Mouse (Mus musculus) gastrocnemius, postnatal 25 days (tissue): ENCODE data around the gene Erbb2. TPM values are rescaled to one million over a fixed set of nuclear protein-coding genes. Genes with fewer than 3 reads are reported as not detected.

Source experiments
- DNase-seq: peaks from one replicate; pipeline ENCODE4 v3.0.0; 2022
- total RNA-seq, 2 experiments: library from RNA; stranded (reverse); gene quantifications; 1 replicate in 1 of 2; 2 replicates in 1 of 2; pipeline ENCODE4 v1.2.3; 2021

Erbb2 gene
- total RNA-seq, 2 experiments from 2014 or later: 2.0 to 2.3 TPM

DNA sequence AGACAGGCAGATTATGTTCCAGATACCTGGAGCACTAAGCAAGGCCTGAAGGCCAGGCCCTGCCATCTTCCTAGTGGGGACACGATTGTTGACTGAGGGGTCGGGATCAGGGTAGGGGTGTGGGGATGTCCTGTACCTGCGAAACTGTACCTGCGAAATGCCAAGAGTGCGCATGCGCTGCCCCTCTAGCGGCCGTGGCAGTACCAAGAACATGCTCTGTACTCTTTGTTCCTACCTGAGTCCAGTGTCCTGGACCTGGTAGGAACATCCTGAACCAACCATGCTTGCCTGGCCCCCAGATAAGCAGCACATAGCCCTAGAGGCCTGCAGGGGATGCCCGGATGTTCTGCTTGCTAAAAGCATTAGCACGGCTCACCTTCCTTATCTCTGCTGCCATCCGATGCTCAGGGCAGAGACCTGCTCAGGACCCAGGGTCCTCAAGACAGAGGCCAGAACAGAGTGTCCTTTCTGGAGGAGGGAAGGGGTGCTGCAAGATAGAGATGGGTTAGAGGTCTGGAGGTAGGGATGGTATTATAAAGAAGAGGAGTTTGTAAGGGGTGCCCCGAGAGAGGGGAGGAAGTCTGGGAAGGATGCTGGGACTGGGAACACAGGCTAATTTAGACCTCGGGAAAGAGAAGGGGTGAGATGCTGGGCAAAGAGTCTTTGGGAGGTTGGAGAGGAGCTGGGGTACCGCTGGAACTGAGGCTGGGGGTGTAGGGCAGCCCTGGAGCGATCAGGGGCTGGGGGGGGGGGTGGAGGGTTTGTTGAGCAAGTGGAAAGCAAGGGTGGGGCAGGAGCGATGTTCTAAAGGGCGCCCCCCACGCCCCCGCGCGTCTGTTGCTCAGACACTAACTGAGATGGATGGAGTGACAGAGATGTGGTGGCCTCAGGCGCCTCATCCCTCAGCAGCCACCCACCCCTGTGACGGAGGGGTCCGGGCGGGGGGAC is 26.4 kb upstream of the Erbb2 start, which contains the start of gene Pnmt:
Pnmt (plus strand) TSS at position 813 of the 948 bp plus-strand sequence.
- DNase-seq: peak; percentile 58

- DNase-seq: no peak
Observed at GRCm38 (mm10) chr11:98386596-98386995, 25.7 kb upstream of the Erbb2 start.

DNA sequence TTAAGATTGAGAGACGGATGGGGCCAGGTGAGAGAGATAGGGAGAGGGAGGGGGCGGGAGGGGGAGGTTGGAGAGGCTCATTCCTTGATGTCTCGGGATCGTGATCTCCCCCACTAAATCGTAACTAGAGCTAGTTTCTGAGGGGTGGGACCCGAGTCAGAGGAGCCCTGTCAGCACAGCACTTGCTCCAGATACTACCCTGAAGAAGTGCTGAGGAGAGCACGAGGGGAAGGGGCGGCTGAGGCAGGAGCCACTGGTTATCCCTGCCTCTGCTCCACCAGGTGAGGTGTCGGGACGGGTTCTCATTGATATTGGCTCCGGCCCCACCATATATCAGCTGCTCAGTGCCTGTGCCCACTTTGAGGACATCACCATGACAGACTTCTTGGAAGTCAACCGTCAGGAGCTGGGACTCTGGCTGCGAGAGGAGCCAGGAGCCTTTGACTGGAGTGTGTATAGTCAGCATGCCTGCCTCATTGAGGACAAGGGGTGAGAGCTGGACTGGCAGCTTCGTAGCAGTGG is 25.2 kb upstream of the Erbb2 start:
- no peak for DNase-seq

- no peak for DNase-seq
Observed at GRCm38 (mm10) chr11:98388282-98388681, 24.0 kb upstream of the Erbb2 start.

GRCm38 (mm10) chr11:98389221-98389780 is 23.0 kb upstream of the Erbb2 start:
- peak; percentile 50 for DNase-seq

- DNase-seq: no peak
Observed at GRCm38 (mm10) chr11:98390141-98390540, 22.1 kb upstream of the Erbb2 start.

DNA sequence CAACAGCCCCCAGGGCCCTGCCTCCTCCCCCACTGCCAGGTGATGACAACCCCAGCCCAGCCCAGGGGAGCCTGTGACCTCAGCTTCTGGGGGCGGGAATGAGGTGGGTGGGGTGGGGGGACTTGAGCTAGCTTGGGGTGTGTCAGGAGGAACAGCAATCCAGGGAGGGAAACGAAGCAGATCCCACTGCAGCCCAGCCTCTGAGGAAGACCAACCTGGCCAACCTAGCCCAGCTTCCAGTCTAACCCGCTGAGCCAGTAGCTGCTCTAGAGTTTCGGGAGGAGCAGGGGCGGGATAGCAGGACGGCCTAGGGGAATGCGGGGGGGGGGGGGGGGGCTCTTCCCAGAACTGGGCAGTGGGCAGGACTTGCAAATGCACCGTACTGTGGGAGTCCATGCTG is 20.2 kb upstream of the Erbb2 start:
- no peak for DNase-seq

- no peak for DNase-seq
Observed at GRCm38 (mm10) chr11:98392645-98393044, 19.6 kb upstream of the Erbb2 start.

- no peak for DNase-seq
Observed at GRCm38 (mm10) chr11:98393317-98393716, 19.0 kb upstream of the Erbb2 start.

DNA sequence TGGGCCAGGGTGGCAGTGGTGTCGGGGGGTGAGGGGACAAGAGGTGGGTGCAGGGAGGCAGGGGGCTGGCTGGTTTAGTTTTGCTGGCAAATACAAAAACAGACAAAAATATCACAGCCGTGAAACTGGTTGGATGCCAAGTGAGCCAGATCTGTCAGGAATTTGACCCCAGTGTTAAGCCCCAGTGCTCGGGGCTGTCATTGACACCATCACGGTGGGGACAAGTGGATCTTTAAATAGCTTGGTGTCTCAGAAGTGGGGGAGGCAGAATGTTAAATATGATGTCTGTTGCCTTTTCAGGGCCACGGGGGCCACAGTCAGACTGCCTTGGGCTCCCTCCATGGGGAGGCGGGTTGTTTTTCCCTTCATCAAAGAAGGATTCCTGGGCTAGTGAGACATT is 18.0 kb upstream of the Erbb2 start:
- DNase-seq: no peak

- DNase-seq: no peak
Observed at GRCm38 (mm10) chr11:98395041-98395440, 17.2 kb upstream of the Erbb2 start.

GRCm38 (mm10) chr11:98397946-98398345 is 14.3 kb upstream of the Erbb2 start:
- DNase-seq: no peak

- DNase-seq: peak; percentile 88
Observed at GRCm38 (mm10) chr11:98400161-98400726, 12.0 kb upstream of the Erbb2 start, which contains the start of gene Pgap3. TSS of gene Pgap3 (minus strand) at chr11:98400490.

- DNase-seq: no peak
Observed at GRCm38 (mm10) chr11:98400816-98401215, 11.5 kb upstream of the Erbb2 start.

DNA sequence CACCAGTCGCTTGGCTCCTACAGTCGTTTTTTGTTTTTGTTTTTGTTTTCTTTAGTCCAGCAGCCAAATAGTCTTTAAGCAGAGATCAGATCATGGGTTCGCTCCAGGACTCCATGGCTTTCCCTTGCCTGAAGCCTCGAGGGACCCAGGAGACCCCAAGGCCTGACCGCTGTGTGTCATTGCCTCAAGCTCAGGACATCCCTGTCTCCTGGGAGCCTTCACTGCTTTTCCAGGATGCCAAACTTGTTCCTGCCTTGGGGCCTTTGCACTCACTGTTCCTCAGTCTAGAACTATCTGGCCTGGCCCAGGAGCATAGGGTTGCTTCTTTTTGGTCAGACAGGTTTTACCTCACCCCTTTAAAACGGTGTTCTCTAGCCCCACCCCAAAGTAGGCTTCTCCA is 5.6 kb upstream of the Erbb2 start:
- DNase-seq: no peak

GRCm38 (mm10) chr11:98408872-98409271 is 3.4 kb upstream of the Erbb2 start:
- DNase-seq: no peak

DNA sequence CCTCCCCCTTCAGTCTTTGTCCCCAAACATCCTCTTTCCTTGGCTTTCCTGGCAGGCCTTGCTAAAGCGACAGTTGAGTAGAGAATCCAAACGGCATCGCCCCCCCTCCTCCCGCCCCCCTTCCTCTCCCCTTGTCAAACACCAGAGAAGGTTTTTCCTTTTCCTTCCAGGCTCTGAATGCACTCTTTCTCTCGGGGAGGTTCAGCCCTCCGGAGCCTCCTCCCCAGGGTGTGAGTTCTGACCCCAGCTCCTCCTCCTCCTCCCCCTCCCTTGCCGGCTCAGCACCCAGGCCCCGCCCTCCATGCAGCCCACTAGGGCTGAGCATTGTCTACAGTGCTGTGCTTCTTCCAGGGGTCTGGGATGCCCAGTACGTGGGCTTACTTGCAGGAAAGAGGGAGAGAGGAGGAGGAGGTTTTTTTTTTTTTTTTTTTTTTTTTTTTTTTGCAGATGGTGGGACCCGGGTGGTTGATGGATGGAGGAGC is 2.9 kb upstream of the Erbb2 start:
- no peak for DNase-seq

DNA sequence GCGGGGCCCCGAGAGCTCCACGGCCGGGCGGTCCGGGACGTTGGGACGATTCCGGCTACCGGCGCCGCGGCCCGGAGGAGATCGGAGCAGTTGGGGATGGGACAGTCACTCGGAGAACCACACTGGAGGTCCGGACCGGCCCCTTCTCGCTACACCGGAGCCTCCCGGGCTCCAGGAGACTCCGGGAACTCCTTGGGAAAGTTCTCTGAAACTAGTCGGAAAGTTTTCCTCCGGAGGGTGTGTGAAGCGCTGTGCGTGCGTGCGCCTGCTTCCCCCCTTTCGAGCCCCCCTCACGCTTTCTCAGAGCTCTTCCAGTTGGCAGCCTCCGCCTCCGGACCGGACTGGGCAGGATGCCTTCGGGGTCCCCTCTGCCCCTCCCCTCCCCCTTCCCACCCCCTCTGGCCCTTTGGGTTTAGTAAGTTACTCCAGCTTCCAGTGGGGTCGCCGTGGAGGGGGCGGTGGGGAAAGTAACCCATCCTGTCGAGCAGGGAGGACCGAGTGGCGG is 579 bp downstream of the Erbb2 start:
- DNase-seq: no peak

DNA sequence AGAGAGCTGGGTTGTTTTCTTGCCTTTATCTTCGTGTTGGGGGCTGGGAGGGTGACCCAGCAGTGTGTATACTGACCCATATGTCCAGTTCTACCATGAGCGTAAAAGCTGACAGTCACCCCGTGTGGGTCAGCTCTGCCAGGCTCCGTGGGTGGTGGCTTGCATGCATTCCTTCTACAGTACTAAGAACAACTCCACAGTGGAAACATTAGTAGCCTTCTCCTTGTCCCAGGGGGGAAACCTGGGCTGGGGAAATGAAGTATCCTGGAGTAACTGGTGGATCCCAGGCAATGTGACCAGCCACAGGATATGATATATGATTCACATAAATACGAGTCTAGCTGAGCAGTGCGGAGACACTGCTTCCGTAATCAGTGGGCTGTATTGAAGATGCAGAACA is 1.5 kb downstream of the Erbb2 start:
- DNase-seq: no peak

DNA sequence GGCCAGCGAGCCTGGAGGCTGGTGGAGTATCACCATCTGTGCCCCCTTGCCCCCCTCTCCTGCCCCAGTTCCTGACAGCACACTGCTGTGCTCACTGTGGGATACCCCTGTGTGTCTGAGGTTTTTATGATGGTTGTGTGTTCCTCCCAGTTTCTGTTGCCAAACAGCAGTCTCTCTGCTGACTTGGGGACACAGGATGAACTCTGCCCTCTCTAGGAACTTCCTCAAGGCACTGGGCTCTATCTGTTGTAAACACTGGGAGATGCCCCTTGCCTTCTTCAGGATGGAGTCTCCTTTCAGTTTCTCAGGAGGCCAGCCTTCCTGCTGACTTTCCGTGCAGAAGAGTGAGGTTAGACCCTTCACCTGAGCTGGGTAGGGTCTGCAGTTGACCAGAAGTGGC is 1.9 kb downstream of the Erbb2 start:
- no peak for DNase-seq

GRCm38 (mm10) chr11:98417074-98417473 is 4.8 kb downstream of the Erbb2 start:
- no peak for DNase-seq

GRCm38 (mm10) chr11:98418273-98418672 is 6.0 kb downstream of the Erbb2 start:
- no peak for DNase-seq
